Mouse (Mus musculus) brain, embryonic 18.5 days (tissue): ENCODE results near the gene Gm6408.
"Not testable (repeated sequence)": the region's sequence is repeated elsewhere in the genome, so short reads cannot be mapped to it uniquely, and the experiment has no call there.

Experiments used
- DNase-seq: peaks from one replicate; pipeline ENCODE4 v3.0.0-alpha.2; 2012; ENCODE audit warnings: low read depth, low spot score

Gm6408 gene

GRCm38 (mm10) chr5:146481665-146482064 is at the start of gene Gm6408:
TSS of gene Gm6408 (plus strand) at chr5:146481965.
- not testable (repeated sequence) for DNase-seq

- no peak for DNase-seq
Observed at GRCm38 (mm10) chr5:146432476-146432875, 49.3 kb upstream of the Gm6408 start.

GRCm38 (mm10) chr5:146435316-146435715 is 46.4 kb upstream of the Gm6408 start:
- DNase-seq, result no peak

- no peak for DNase-seq
Observed at GRCm38 (mm10) chr5:146436796-146437195, 45.0 kb upstream of the Gm6408 start.

- no peak for DNase-seq
Observed at GRCm38 (mm10) chr5:146439152-146439781, 42.5 kb upstream of the Gm6408 start.

GRCm38 (mm10) chr5:146440273-146440672 is 41.5 kb upstream of the Gm6408 start:
- DNase-seq, result no peak

GRCm38 (mm10) chr5:146442767-146443166 is 39.0 kb upstream of the Gm6408 start:
- DNase-seq, result no peak

- no peak for DNase-seq
Observed at GRCm38 (mm10) chr5:146446633-146447032, 35.1 kb upstream of the Gm6408 start.

- no peak for DNase-seq
Observed at GRCm38 (mm10) chr5:146451592-146452254, 30.0 kb upstream of the Gm6408 start.

GRCm38 (mm10) chr5:146453556-146453955 is 28.2 kb upstream of the Gm6408 start:
- DNase-seq, result no peak

GRCm38 (mm10) chr5:146461612-146462011 is 20.2 kb upstream of the Gm6408 start:
- DNase-seq, result no peak

- DNase-seq, result no peak
Observed at GRCm38 (mm10) chr5:146466663-146467062, 15.1 kb upstream of the Gm6408 start.

GRCm38 (mm10) chr5:146468311-146468710 is 13.5 kb upstream of the Gm6408 start:
- DNase-seq, result no peak

GRCm38 (mm10) chr5:146470821-146471220 is 10.9 kb upstream of the Gm6408 start:
- no peak for DNase-seq

GRCm38 (mm10) chr5:146471311-146471710 is 10.5 kb upstream of the Gm6408 start:
- DNase-seq, result no peak

GRCm38 (mm10) chr5:146471821-146472220 is 9.9 kb upstream of the Gm6408 start:
- DNase-seq, result no peak

GRCm38 (mm10) chr5:146479564-146479963 is 2.2 kb upstream of the Gm6408 start:
- DNase-seq, result not testable (repeated sequence)

- not testable (repeated sequence) for DNase-seq
Observed at GRCm38 (mm10) chr5:146488959-146489358, 7.2 kb downstream of the Gm6408 start.

GRCm38 (mm10) chr5:146491063-146491462 is 9.3 kb downstream of the Gm6408 start, which contains the start of gene Gm6370:
TSS of gene Gm6370 (plus strand) at chr5:146491363.
- not testable (repeated sequence) for DNase-seq

GRCm38 (mm10) chr5:146502099-146502498 is 20.3 kb downstream of the Gm6408 start, which contains the start of gene 4930449I24Rik:
TSS of gene 4930449I24Rik (plus strand) at chr5:146502399.
- not testable (repeated sequence) for DNase-seq

- DNase-seq, result not testable (repeated sequence)
Observed at GRCm38 (mm10) chr5:146513823-146514222, 32.1 kb downstream of the Gm6408 start, which contains the start of gene Gm3402. TSS of gene Gm3402 (plus strand) at chr5:146514123.

- DNase-seq, result not testable (repeated sequence)
Observed at GRCm38 (mm10) chr5:146525501-146525900, 43.7 kb downstream of the Gm6408 start, which contains the start of gene Gm3404. TSS of gene Gm3404 (plus strand) at chr5:146525801.
